Mouse (Mus musculus): Measurements from ENCODE around the gene Pgm2. TPM values are rescaled to one million over a fixed set of nuclear protein-coding genes. Genes with fewer than 3 reads are reported as not detected.

The Pgm2 gene
- total RNA-seq (2014; rRNA removed; ENCODE audit: low replicate concordance) (5.8 and 6.5 TPM in 2 replicates), polyA plus RNA-seq (2015; fragmentation: Nextera tagmentation; extraction: Ambion mirVana) (9.6 and 10.4 TPM in 2 replicates)

DNA sequence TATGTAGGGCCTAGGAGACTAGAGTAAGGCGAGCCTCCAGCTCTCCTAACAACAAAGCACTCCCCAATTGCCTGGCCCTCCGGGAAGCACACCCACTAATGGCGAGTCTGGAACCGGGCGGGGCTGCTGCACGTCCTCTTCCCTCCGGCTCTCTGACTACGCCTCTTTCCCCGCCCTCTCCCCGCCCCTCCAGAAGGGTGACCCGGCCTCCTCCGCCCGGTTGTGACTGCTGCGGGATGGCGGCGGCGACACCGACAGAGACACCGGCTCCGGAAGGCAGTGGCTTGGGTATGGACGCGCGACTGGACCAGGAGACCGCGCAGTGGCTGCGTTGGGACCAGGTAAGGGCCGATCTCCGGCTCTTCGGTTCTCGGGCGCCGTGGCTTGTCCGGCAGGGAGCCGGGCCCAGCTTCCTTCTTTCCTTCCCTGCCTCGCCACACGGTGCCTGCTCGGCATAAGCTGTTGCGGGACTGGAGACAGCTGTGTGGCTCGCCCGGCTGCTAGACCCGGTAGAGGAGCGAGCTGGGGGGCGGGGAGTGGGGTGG lies at the start of gene Pgm2:
Gene Pgm2, plus strand, starts transcription at position 203 of the 545 bp plus-strand sequence.
- TF ChIP-seq EP300 (IDR thresholded peaks at IDR 0.05; ENCODE audit: low read depth), result no peak
- TF ChIP-seq CTCF (IDR thresholded peaks at IDR 0.05; ENCODE audit: low read depth), result no peak

DNA sequence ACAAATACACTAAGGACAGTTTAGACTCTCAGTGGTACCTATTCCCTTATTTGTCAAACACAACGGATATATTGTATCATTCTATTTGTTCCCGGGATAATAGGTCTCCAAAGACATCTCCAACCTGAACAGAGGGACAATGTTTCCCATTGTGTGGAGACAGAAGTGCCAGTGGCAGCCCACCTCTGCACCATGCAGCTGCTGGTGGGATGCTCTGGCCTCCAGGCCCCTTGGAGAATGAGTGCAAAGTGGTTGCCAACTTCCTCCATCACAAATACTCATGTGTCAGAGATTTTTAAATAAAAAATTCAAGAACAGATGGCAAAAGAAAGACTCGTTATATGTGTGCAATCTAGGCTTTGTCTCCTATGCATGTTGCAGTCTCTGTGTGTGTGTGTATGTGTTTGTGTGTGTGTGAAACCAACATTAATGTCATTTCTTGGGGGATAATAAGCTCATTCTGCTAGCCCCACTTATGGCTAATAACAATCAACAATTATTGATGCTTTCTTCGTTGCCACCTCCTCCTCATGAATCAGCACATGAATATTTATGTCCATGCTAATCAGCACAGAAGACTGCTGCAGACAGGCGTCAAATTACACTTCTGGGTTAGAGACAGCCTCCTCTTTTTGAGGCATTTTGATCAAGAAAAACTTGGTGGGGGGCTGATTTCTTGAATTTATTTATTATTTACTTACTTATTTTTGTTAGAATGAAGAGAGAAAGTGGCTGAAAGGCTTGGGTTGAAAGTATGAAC lies 48.9 kb upstream of the Pgm2 start:
- Histone ChIP-seq H3K9me3 (replicated peaks; ENCODE audit: control insufficient read depth, low read length) (no peaks in the 10 kb centered on the region), H3K4me1 (ENCODE audit: control insufficient read depth, insufficient read depth) (peaks cover 7% of the 10 kb centered on the region; the same call in 1 of the 2 replicates), H3K4me3 (ENCODE audit: low read depth, low read length) (no peak overlapping the region), H3K27ac (ENCODE audit: low read depth) (no peak overlapping the region), H3K9ac (replicated peaks; ENCODE audit: low read depth, low read length) (no peak overlapping the region), H3K4me2 (ENCODE audit: low read depth, low read length) (no peak overlapping the region), H3K36me3 (replicated peaks; ENCODE audit: control insufficient read depth, insufficient read depth, low read length) (no peaks in the 10 kb centered on the region), H3K27me3 (ENCODE audit: control insufficient read depth, insufficient read depth, low read length) (peaks cover 19% of the 10 kb centered on the region)
- no peak for ATAC-seq (ENCODE audit: insufficient read depth, low read depth)
- 74% methylated on average over 5 of the region's 5 CpGs for WGBS
- DNase-seq (ENCODE audit: low spot score), result no peak
- no peak for TF ChIP-seq EP300 (IDR thresholded peaks at IDR 0.05; ENCODE audit: low read depth)
- no peak for TF ChIP-seq CTCF (IDR thresholded peaks at IDR 0.05; ENCODE audit: low read depth)

More for the DNA sequence above, at the start of gene Pgm2:
- ATAC-seq (ENCODE audit: insufficient read depth, low read depth) (peak; percentile 97), DNase-seq (ENCODE audit: low spot score) (peak; percentile 89)
- H3K27me3 ChIP-seq (ENCODE audit: control insufficient read depth, insufficient read depth, low read length), result no peaks in the 10 kb centered on the region
- peak within 1 kb of the TSS; percentile 82 for H3K27ac ChIP-seq (ENCODE audit: low read depth)
- H3K9ac ChIP-seq (replicated peaks; ENCODE audit: low read depth, low read length), result peak within 1 kb of the TSS; percentile 76
- H3K36me3 ChIP-seq (replicated peaks; ENCODE audit: control insufficient read depth, insufficient read depth, low read length), result 0 out of 2 replicates have a peak, but pooled peaks cover 5% of the 10 kb centered on the region
- H3K4me1 ChIP-seq (ENCODE audit: control insufficient read depth, insufficient read depth), result peaks cover 4% of the 10 kb centered on the region; the same call in 1 of the 2 replicates
- H3K9me3 ChIP-seq (replicated peaks; ENCODE audit: control insufficient read depth, low read length), result no peaks in the 10 kb centered on the region
- under 1% methylated on average over 43 of the region's 43 CpGs for WGBS
- H3K4me2 ChIP-seq (ENCODE audit: low read depth, low read length), result peak within 1 kb of the TSS; percentile 90
- H3K4me3 ChIP-seq (ENCODE audit: low read depth, low read length), result peak within 1 kb of the TSS; percentile 82

DNA sequence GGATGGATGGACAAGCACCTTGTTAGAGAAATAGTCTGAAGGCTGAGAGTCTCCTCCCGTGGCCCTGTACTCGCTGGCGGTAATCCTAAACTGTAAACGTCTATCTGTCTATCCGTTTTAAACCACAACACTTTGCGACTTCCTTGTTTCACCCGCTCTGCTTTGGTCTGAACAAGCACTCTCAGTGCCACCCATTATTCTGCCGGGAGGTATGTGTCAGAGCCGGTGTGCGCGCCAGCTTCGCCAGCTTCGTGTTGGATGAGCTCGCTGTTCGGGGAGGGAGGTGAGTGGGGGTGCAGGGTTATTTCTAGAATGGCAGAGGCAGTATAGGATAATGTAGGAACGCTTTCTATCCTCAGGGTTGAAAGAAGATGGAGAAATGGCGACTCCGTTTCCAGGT lies 48.0 kb upstream of the Pgm2 start:
- Histone ChIP-seq H3K4me1 (ENCODE audit: control insufficient read depth, insufficient read depth) (peaks cover 7% of the 10 kb centered on the region; the same call in 1 of the 2 replicates), H3K27me3 (ENCODE audit: control insufficient read depth, insufficient read depth, low read length) (peaks cover 24% of the 10 kb centered on the region), H3K27ac (ENCODE audit: low read depth) (no peak overlapping the region), H3K36me3 (replicated peaks; ENCODE audit: control insufficient read depth, insufficient read depth, low read length) (no peaks in the 10 kb centered on the region), H3K9ac (replicated peaks; ENCODE audit: low read depth, low read length) (no peak overlapping the region), H3K4me2 (ENCODE audit: low read depth, low read length) (no peak overlapping the region), H3K9me3 (replicated peaks; ENCODE audit: control insufficient read depth, low read length) (no peaks in the 10 kb centered on the region), H3K4me3 (ENCODE audit: low read depth, low read length) (no peak overlapping the region)
- TF ChIP-seq CTCF (IDR thresholded peaks at IDR 0.05; ENCODE audit: low read depth), result no peak
- no peak for TF ChIP-seq EP300 (IDR thresholded peaks at IDR 0.05; ENCODE audit: low read depth)
- DNase-seq (ENCODE audit: low spot score), result no peak
- ATAC-seq (ENCODE audit: insufficient read depth, low read depth), result no peak
- 84% methylated on average over 18 of the region's 18 CpGs for WGBS

DNA sequence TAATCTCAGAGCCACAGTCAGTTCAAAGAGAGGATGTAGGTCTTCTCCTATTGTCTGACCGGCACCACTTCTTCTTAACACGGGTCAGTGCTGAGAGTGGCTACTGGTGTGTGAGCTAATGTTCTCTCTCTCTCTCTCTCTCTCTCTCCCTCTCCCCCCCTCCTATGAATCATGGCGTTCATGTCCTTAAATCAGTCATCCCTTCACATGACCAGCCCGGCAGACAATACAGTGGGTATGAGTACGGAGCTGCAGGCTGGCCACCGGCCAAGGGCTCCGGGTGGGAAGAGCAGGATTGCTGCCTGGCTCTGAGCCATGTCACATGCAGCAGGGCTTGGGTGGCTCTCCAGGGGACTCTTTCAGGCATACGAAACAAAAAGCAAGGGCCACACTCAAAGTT lies 47.2 kb upstream of the Pgm2 start:
- H3K9me3 ChIP-seq (replicated peaks; ENCODE audit: control insufficient read depth, low read length), result no peaks in the 10 kb centered on the region
- H3K27ac ChIP-seq (ENCODE audit: low read depth), result no peak overlapping the region
- no peak overlapping the region for H3K9ac ChIP-seq (replicated peaks; ENCODE audit: low read depth, low read length)
- H3K4me3 ChIP-seq (ENCODE audit: low read depth, low read length), result 0 out of 2 replicates have a peak overlapping the region, but pooled peaks have one; percentile 14
- H3K27me3 ChIP-seq (ENCODE audit: control insufficient read depth, insufficient read depth, low read length), result peaks cover 24% of the 10 kb centered on the region
- no peaks in the 10 kb centered on the region for H3K36me3 ChIP-seq (replicated peaks; ENCODE audit: control insufficient read depth, insufficient read depth, low read length)
- DNase-seq (ENCODE audit: low spot score), result peak; percentile 51
- WGBS, result 4% methylated on average over 8 of the region's 8 CpGs
- peaks cover 7% of the 10 kb centered on the region; the same call in 1 of the 2 replicates for H3K4me1 ChIP-seq (ENCODE audit: control insufficient read depth, insufficient read depth)
- peak; percentile 95 for ATAC-seq (ENCODE audit: insufficient read depth, low read depth)
- TF ChIP-seq EP300 (IDR thresholded peaks at IDR 0.05; ENCODE audit: low read depth), result 0 out of 2 replicates have a peak, but pooled peaks have one; percentile 27
- no peak for TF ChIP-seq CTCF (IDR thresholded peaks at IDR 0.05; ENCODE audit: low read depth)
- peak overlapping the region; percentile 42 for H3K4me2 ChIP-seq (ENCODE audit: low read depth, low read length)

DNA sequence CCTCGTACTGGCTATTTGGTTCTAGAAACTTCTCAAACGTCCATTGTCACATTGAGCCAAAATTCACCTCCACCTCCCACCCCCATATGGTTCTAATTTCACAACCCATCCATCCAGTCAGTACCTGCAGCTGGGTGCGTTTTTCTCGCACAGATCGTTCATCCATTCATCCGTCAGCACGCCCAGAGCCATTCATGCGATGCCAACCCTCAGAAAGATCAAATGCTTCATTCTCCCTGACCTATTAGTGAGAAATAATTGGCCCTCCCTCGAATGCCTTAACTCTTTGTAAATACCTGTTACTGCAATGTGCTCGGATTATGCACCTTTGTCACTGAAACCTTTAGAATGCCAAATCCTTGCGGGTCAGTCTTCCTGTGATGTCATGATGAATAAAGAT lies 45.8 kb upstream of the Pgm2 start:
- Histone ChIP-seq H3K4me2 (ENCODE audit: low read depth, low read length) (no peak overlapping the region), H3K4me3 (ENCODE audit: low read depth, low read length) (no peak overlapping the region), H3K9ac (replicated peaks; ENCODE audit: low read depth, low read length) (no peak overlapping the region), H3K27me3 (ENCODE audit: control insufficient read depth, insufficient read depth, low read length) (peaks cover 24% of the 10 kb centered on the region), H3K4me1 (ENCODE audit: control insufficient read depth, insufficient read depth) (peaks cover 7% of the 10 kb centered on the region; the same call in 1 of the 2 replicates), H3K36me3 (replicated peaks; ENCODE audit: control insufficient read depth, insufficient read depth, low read length) (no peaks in the 10 kb centered on the region), H3K9me3 (replicated peaks; ENCODE audit: control insufficient read depth, low read length) (no peaks in the 10 kb centered on the region), H3K27ac (ENCODE audit: low read depth) (no peak overlapping the region)
- TF ChIP-seq EP300 (IDR thresholded peaks at IDR 0.05; ENCODE audit: low read depth) (no peak), CTCF (IDR thresholded peaks at IDR 0.05; ENCODE audit: low read depth) (no peak)
- 82% methylated on average over 11 of the region's 11 CpGs for WGBS
- no peak for ATAC-seq (ENCODE audit: insufficient read depth, low read depth)
- no peak for DNase-seq (ENCODE audit: low spot score)

Measured in heart, postnatal 0 days (tissue).